Mouse (Mus musculus): ENCODE measurements around the gene Artn.

The Artn gene

GRCm38 (mm10) chr4:117929391-117929881 is at the start of gene Artn:
TSS of gene Artn (minus strand) at chr4:117929763.
- peak; percentile 66 for DNase-seq

GRCm38 (mm10) chr4:117979181-117979580 is 49.6 kb upstream of the Artn start:
- no peak for DNase-seq

- DNase-seq: no peak
These were observed 48.7 kb upstream of the Artn start for GRCm38 (mm10) chr4:117978282-117978681.

GRCm38 (mm10) chr4:117977841-117978240 is 48.3 kb upstream of the Artn start:
- DNase-seq: no peak

- no peak for DNase-seq
These were observed 47.8 kb upstream of the Artn start for GRCm38 (mm10) chr4:117977371-117977770.

GRCm38 (mm10) chr4:117975820-117976219 is 46.3 kb upstream of the Artn start:
- no peak for DNase-seq

- DNase-seq: no peak
These were observed 45.2 kb upstream of the Artn start for GRCm38 (mm10) chr4:117974719-117975118.

- no peak for DNase-seq
These were observed 43.4 kb upstream of the Artn start for GRCm38 (mm10) chr4:117972999-117973398.

- no peak for DNase-seq
These were observed 34.9 kb upstream of the Artn start for GRCm38 (mm10) chr4:117964346-117965025.

- no peak for DNase-seq
These were observed 27.9 kb upstream of the Artn start for GRCm38 (mm10) chr4:117957492-117957891.

GRCm38 (mm10) chr4:117947493-117947892 is 17.9 kb upstream of the Artn start:
- DNase-seq: no peak

GRCm38 (mm10) chr4:117946639-117947305 is 17.2 kb upstream of the Artn start:
- no peak for DNase-seq

GRCm38 (mm10) chr4:117943317-117943716 is 13.8 kb upstream of the Artn start:
- DNase-seq: no peak

- DNase-seq: no peak
These were observed 7.4 kb upstream of the Artn start for GRCm38 (mm10) chr4:117936964-117937363.

GRCm38 (mm10) chr4:117934081-117934480 is 4.5 kb upstream of the Artn start:
- no peak for DNase-seq

GRCm38 (mm10) chr4:117933248-117933647 is 3.7 kb upstream of the Artn start:
- DNase-seq: no peak

GRCm38 (mm10) chr4:117928699-117929241 is 793 bp downstream of the Artn start:
- peak; percentile 63 for DNase-seq

GRCm38 (mm10) chr4:117928234-117928633 is 1.3 kb downstream of the Artn start:
- DNase-seq: no peak

- DNase-seq: no peak
These were observed 2.7 kb downstream of the Artn start for GRCm38 (mm10) chr4:117926545-117927482.

GRCm38 (mm10) chr4:117924916-117925315 is 4.6 kb downstream of the Artn start:
- no peak for DNase-seq

- DNase-seq: no peak
These were observed 6.1 kb downstream of the Artn start for GRCm38 (mm10) chr4:117923450-117923849.

- no peak for DNase-seq
These were observed 8.2 kb downstream of the Artn start for GRCm38 (mm10) chr4:117921358-117921757.

- DNase-seq: no peak
These were observed 10.8 kb downstream of the Artn start for GRCm38 (mm10) chr4:117918762-117919161.

All from kidney, adult 11 months (tissue).